Mouse (Mus musculus) myocyte (in vitro differentiated cells): ENCODE data around the gene Ep300. TPM values are rescaled to one million over a fixed set of nuclear protein-coding genes. Genes with fewer than 3 reads are reported as not detected.
"Not testable (repeated sequence)": the region's sequence is repeated elsewhere in the genome, so short reads cannot be mapped to it uniquely, and the experiment has no call there.

Experiments used
- H3K27me3 ChIP-seq: one replicate; pipeline ENCODE4 v1.6.1; 2011; ENCODE audit not compliant: control insufficient read depth, insufficient read depth, insufficient read length
- H3K36me3 ChIP-seq: one replicate; pipeline ENCODE4 v1.6.1; 2011; ENCODE audit not compliant: control insufficient read depth, insufficient read depth
- H3K4me2 ChIP-seq: one replicate; pipeline ENCODE4 v1.6.1; 2011; ENCODE audit warnings: low read depth, control low read depth
- H3K4me3 ChIP-seq: one replicate; pipeline ENCODE4 v1.5.1; 2011; ENCODE audit warnings: mild to moderate bottlenecking, control low read depth, moderate library complexity
- H3K79me2 ChIP-seq: one replicate; pipeline ENCODE4 v1.6.1; 2011; ENCODE audit not compliant: control insufficient read depth, insufficient read depth
- H3ac ChIP-seq: one replicate; pipeline ENCODE4 v1.6.1; 2011; ENCODE audit not compliant: control insufficient read depth, insufficient read length
- CEBPB ChIP-seq: IDR thresholded peaks from 2 replicates; pipeline ENCODE4 v1.6.1; 2011; ENCODE audit warnings: mild to moderate bottlenecking, moderate library complexity; ENCODE audit not compliant: poor library complexity, insufficient read depth, severe bottlenecking
- E2F4 ChIP-seq: IDR thresholded peaks from one replicate; pipeline ENCODE4 v1.6.1; 2011; ENCODE audit warnings: mild to moderate bottlenecking, control low read depth, moderate library complexity; ENCODE audit not compliant: insufficient read depth
- MAX ChIP-seq: IDR thresholded peaks from one replicate; pipeline ENCODE4 v1.6.1; 2011; ENCODE audit warnings: low read depth, mild to moderate bottlenecking, control low read depth
- MYOD1 ChIP-seq, 3 experiments: IDR thresholded peaks; one replicate each; pipeline ENCODE4 v1.6.1; 2011; ENCODE audit warnings: control low read depth in 2 of 3, low read depth in 2 of 3, mild to moderate bottlenecking in 2 of 3, moderate library complexity in 1 of 3; ENCODE audit not compliant: insufficient read length in 2 of 3, control insufficient read depth in 1 of 3
- MYOG ChIP-seq, 3 experiments: IDR thresholded peaks; one replicate each; pipeline ENCODE4 v1.6.1; 2011; ENCODE audit warnings: control low read depth in 2 of 3, low read depth in 2 of 3, mild to moderate bottlenecking in 2 of 3; ENCODE audit not compliant: insufficient read length in 2 of 3, control insufficient read depth in 1 of 3, insufficient read depth in 1 of 3
- POLR2A ChIP-seq: IDR thresholded peaks from one replicate; pipeline ENCODE4 v1.6.1; 2011; ENCODE audit warnings: low read depth, mild to moderate bottlenecking, control low read depth, moderate library complexity; ENCODE audit not compliant: insufficient read length
- POLR2AphosphoS2 ChIP-seq: IDR thresholded peaks from one replicate; pipeline ENCODE4 v1.6.1; 2011; ENCODE audit warnings: low read depth, control low read depth; ENCODE audit not compliant: insufficient read length
- REST ChIP-seq: IDR thresholded peaks from one replicate; pipeline ENCODE4 v1.6.1; 2011; ENCODE audit warnings: mild to moderate bottlenecking, control low read depth, moderate library complexity; ENCODE audit not compliant: insufficient read depth, insufficient read length
- SRF ChIP-seq: IDR thresholded peaks from one replicate; pipeline ENCODE4 v1.6.1; 2011; ENCODE audit warnings: low read depth; ENCODE audit not compliant: control insufficient read depth, insufficient read length
- TCF12 ChIP-seq: IDR thresholded peaks from one replicate; pipeline ENCODE4 v1.6.1; 2011; ENCODE audit warnings: mild to moderate bottlenecking, control low read depth; ENCODE audit not compliant: poor library complexity, insufficient read depth, severe bottlenecking
- TCF3 ChIP-seq: IDR thresholded peaks from one replicate; pipeline ENCODE4 v1.6.1; 2011; ENCODE audit warnings: low read depth, control low read depth; ENCODE audit not compliant: insufficient read length
- USF1 ChIP-seq: IDR thresholded peaks from one replicate; pipeline ENCODE4 v1.6.1; 2011; ENCODE audit warnings: low read depth, mild to moderate bottlenecking, control low read depth, moderate library complexity
- polyA plus RNA-seq: library from polyadenylated mRNA; unstranded; fragments of >200 nt; fragmentation: generic; extraction: Trizol; gene quantifications from one replicate; pipeline ENCODE4 v1.2.1, GENCODE M21; 2012; ENCODE audit warnings: missing spikeins

Gene Ep300
- polyA plus RNA-seq, 1 experiment = 17.7 TPM

GRCm38 (mm10) chr15:81700161-81700560 lies 115.0 kb downstream of the Ep300 start:
- Histone ChIP-seq H3K4me3 (no peak overlapping the region), H3ac (no peak overlapping the region), H3K36me3 (peaks cover 19% of the 10 kb centered on the region), H3K79me2 (no peaks in the 10 kb centered on the region), H3K4me2 (no peak overlapping the region), H3K27me3 (no peaks in the 10 kb centered on the region)
- TF ChIP-seq TCF3 = no peak
- no peak for TF ChIP-seq MYOG (IDR thresholded peaks at IDR 0.05; ENCODE audit: control insufficient read depth in 1 of 3, insufficient read depth in 1 of 3, insufficient read length in 2 of 3, low read depth in 2 of 3)
- no peak for TF ChIP-seq POLR2A
- no peak for TF ChIP-seq E2F4
- TF ChIP-seq CEBPB = no peak
- TF ChIP-seq MYOD1 (IDR thresholded peaks at IDR 0.05; ENCODE audit: control insufficient read depth in 1 of 3, insufficient read length in 2 of 3, low read depth in 2 of 3) = no peak

- Histone ChIP-seq H3K4me3 (no peak overlapping the region), H3K36me3 (peaks cover 23% of the 10 kb centered on the region), H3K27me3 (no peaks in the 10 kb centered on the region), H3ac (no peak overlapping the region), H3K4me2 (no peak overlapping the region), H3K79me2 (no peaks in the 10 kb centered on the region)
- no peak for TF ChIP-seq E2F4
- TF ChIP-seq REST = no peak
- TF ChIP-seq CEBPB = no peak
- no peak for TF ChIP-seq MYOG (IDR thresholded peaks at IDR 0.05; ENCODE audit: control insufficient read depth in 1 of 3, insufficient read depth in 1 of 3, insufficient read length in 2 of 3, low read depth in 2 of 3)
- TF ChIP-seq MYOD1 (IDR thresholded peaks at IDR 0.05; ENCODE audit: control insufficient read depth in 1 of 3, insufficient read length in 2 of 3, low read depth in 2 of 3) = no peak
- TF ChIP-seq SRF = no peak
- no peak for TF ChIP-seq POLR2AphosphoS2
- TF ChIP-seq TCF3 = no peak
- TF ChIP-seq POLR2A = no peak
- TF ChIP-seq TCF12 = no peak
- no peak for TF ChIP-seq USF1
- TF ChIP-seq MAX = no peak
Measured at GRCm38 (mm10) chr15:81700601-81701000, 115.5 kb downstream of the Ep300 start.

- H3K79me2 ChIP-seq, H3K27me3 ChIP-seq, H3K4me3 ChIP-seq, H3K4me2 ChIP-seq, H3ac ChIP-seq: not testable (repeated sequence)
- peaks cover 31% of the 10 kb centered on the region for H3K36me3 ChIP-seq
Measured at GRCm38 (mm10) chr15:81701350-81701749, 116.2 kb downstream of the Ep300 start.

Other genes starting within 250 kb of the Ep300 start
- 40.9 TPM for gene Slc25a17, start 224.5 kb upstream of the Ep300 start, polyA plus RNA-seq
- gene St13, start 185.3 kb upstream of the Ep300 start, polyA plus RNA-seq = 228 TPM
- 6.3 TPM for gene Xpnpep3, start 185.2 kb upstream of the Ep300 start, polyA plus RNA-seq
- 0.06 TPM for gene Dnajb7, start 177.1 kb upstream of the Ep300 start, polyA plus RNA-seq
- gene Rbx1, start 119.1 kb upstream of the Ep300 start, polyA plus RNA-seq = 326 TPM
- 20.0 TPM for gene L3mbtl2, start 78.5 kb downstream of the Ep300 start, polyA plus RNA-seq
- gene Chadl, start 111.9 kb downstream of the Ep300 start, polyA plus RNA-seq = 1.3 TPM
- gene Zc3h7b, start 159.7 kb downstream of the Ep300 start, polyA plus RNA-seq = 45.9 TPM
- 96.6 TPM for gene Rangap1, start 160.2 kb downstream of the Ep300 start, polyA plus RNA-seq
- gene Tef, start 217.1 kb downstream of the Ep300 start, polyA plus RNA-seq = 58.4 TPM